Mouse (Mus musculus): ENCODE measurements around the gene Hip1r.
A peak's percentile ranks its signal among the peaks of the same experiment; 100 is the strongest.

Hip1r gene

DNA sequence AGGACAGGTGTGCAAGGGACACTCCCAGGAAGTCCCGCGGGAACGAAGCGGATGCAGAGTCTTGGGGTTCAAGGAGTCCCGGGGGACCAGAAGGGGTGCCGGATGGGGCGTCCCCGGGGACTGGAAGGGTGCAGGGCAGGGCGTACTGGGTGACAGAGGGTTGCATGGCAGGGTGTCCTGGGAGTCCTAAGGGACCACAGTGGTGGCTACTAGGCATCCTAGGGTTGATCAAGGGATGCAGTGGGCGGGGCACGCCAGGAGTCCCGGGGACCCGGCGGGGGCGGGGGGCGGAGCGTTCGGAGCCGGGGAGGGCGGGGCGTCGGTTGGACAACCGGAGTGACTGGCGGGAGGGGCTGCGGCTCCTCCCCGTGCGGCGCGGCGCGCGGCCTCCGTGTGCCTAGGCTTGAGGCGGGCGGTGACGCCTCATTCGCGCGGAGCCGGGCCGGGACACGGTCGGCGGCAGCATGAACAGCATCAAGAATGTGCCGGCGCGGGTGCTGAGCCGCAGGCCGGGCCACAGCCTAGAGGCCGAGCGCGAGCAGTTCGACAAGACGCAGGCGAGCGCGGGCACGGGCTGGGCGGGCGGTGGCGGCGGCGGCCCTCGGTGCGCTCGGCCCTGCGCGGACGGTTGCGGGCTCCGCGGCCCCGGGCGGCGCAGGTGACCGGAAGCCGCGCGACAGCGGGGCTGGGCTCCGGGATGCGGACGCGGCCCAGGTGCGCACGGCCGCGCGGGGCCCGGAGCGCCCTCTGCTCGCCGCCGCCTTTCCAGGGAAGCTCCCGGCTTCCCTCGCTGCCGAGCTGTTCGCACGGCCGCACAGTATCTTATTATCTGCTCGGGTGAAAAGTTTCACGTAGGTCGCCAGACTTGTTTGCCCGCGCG lies at the start of gene Hip1r:
TSS of gene Hip1r (plus strand) at position 330 of the 880 bp plus-strand sequence.
- peak; percentile 73 to 76 for DNase-seq (ENCODE audit: low spot score in 2 of 2)

DNA sequence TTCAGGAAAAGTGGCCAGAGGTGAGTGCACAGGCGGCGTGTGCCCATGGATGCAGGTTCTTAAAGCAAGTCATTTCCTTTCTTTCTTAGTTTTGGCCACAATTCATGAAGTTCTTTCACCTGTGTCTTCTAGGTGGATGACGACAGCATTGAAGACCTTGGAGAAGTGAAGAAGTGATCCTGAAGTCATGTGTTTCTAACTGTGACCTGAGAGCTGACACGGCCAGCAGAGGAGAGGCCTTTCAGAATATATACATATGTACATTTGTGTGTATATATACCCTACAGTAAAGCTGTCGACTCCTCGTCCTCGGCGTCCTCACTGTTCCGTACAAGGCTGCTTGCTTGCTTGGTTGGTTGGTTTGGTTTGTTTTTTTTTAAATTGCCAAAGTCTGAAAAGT lies 46.3 kb upstream of the Hip1r start, which contains the start of gene Gm43518:
TSS of gene Gm43518 (plus strand) at position 301 of the 400 bp plus-strand sequence.
- no peak for DNase-seq (ENCODE audit: low spot score in 2 of 2)

GRCm38 (mm10) chr5:123930508-123930989 lies 42.9 kb upstream of the Hip1r start, which contains the start of gene Ccdc62:
TSS of gene Ccdc62 (plus strand) at chr5:123930679.
- DNase-seq (ENCODE audit: low spot score in 2 of 2): peak; percentile 78 to 88

DNA sequence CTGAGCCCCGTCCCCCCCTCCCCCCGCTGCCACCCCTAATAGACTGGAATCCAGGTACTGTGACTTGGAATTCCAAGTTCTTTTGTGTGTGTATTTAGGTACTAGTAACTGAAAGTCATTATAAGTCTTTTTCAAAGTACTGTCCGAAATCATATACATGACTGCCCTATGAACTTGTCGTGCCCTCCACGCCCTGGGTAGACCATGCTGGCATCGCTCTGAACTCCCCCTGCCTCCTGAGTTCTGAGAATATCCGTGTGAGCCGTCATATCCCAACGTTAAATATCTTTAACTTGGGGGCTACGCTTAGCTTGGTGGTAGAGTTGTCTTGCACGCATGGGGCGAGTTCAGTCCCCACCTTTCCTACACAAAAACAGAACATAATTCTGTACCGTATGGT lies 42.3 kb upstream of the Hip1r start:
- DNase-seq (ENCODE audit: low spot score in 2 of 2): no peak

GRCm38 (mm10) chr5:123932927-123933326 lies 40.5 kb upstream of the Hip1r start:
- no peak for DNase-seq (ENCODE audit: low spot score in 2 of 2)

DNA sequence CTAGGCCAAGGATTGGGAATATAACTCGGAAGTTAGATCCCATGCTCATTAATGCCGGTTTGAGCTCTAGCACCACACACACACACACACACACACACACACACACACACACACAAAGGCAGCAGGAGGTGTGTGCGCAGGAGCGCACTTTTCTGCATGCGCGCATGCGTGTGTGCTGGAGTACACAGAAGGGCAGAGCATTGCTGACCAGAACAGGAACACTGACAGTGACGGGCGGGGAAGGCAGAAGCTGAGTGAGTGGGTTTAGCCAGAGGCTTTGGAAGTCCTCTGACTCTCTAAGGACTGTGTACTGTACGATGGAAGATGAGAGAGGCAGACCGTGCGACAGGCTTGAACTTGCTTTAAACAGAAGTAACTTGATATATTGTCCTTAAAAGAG lies 39.9 kb upstream of the Hip1r start:
- no peak for DNase-seq (ENCODE audit: low spot score in 2 of 2)

DNA sequence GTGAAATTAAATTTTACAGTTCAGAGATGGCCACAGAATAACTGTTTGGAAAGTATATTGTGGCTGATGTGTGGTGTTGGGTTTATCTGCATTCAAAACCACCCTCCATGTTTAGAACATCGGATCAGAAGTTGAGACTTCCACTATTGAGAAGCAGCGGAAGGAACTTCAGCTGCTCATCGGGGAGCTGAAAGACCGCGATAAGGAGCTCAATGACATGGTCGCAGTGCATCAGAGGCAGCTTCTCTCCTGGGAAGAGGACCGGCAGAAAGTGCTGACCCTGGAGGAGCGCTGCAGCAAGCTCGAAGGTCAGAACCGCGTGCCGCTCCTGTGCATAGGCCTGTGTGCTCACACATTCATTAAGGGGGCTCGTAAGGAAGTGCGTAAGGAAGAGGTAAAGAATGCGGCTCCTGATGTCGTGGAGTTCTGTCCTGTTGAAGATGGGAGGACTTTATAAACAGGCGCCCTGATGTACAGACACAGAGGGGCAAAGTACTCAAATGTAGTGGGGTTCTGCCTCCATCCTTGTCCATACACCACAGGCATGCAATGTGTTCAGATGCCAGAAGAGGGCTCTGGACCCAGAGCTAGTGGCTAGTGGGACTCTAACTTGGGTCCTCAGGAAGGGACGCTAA lies 39.4 kb upstream of the Hip1r start:
- DNase-seq (ENCODE audit: low spot score in 2 of 2): no peak

GRCm38 (mm10) chr5:123935931-123936330 lies 37.5 kb upstream of the Hip1r start:
- no peak for DNase-seq (ENCODE audit: low spot score in 2 of 2)

GRCm38 (mm10) chr5:123938479-123938878 lies 34.9 kb upstream of the Hip1r start:
- DNase-seq (ENCODE audit: low spot score in 2 of 2): no peak

GRCm38 (mm10) chr5:123946546-123946945 lies 26.9 kb upstream of the Hip1r start:
- no peak for DNase-seq (ENCODE audit: low spot score in 2 of 2)

DNA sequence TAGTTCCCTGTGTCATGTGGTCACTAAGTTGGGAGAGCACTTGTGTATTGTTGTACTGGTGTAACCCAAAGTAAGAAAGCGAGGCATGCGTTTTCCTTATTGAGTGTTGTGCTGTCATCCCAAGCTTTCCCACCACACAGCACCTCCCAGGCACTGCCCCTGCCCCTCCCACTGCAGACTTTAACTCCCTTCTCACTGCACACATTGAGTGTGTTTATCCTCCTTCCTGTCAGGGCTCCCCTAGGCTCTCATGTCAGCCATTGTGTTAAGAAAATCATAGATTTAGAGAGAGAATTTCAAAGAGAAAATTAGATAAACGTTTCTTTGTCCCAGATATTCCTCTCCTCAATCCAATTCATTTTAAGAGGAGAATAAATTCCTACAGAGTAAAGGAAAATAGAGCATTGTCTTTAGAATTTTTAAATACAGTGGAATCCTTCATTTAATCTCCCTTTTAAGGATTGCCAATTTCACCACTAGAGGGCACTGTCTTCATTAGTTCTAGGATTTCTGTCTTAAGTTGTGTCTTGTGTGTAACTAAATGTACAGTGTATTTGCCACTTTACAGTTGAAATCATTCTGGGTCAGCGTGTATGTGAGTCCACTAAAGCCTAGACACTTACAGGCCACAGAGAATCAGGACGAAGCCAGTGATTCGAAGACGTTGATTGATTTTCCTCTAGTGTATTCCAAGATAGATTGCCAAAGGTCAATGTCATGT lies 26.2 kb upstream of the Hip1r start:
- DNase-seq (ENCODE audit: low spot score in 2 of 2): no peak

DNA sequence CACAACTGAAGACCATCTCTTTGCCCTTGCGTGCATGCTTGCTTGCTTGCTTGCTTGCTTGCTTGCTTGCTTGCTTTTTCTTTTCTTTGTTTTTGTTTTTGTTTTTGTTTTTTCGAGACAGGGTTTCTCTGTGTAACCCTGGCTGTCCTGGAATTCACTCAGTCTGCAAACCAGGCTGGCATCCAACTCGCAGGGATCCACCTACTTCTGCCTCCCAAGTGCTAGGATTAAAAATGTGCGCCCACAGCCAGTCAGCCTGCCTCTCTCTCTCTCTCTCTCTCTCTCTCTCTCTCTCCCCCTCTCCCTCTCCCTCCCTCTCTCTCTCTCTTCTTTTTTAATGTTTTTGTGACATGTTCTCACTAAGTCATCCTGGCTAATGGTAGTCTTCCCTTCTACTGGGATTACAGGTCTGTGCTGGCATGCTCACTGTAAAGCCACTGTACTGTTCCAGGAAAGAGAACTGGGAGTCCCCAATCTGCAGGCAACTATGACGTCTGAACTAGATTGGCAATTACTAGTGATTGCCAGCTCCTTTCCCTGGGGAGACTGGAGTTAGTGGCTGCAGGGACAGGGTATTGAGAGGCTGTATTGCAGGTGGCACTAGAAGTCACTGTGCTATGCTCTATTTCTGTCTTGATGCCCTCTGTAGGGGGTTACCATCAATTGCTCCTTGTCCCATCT lies 20.9 kb upstream of the Hip1r start:
- no peak for DNase-seq (ENCODE audit: low spot score in 2 of 2)

- no peak for DNase-seq (ENCODE audit: low spot score in 2 of 2)
Observed at GRCm38 (mm10) chr5:123957213-123957612, 16.2 kb upstream of the Hip1r start.

- no peak for DNase-seq (ENCODE audit: low spot score in 2 of 2)
Observed at GRCm38 (mm10) chr5:123959018-123959417, 14.4 kb upstream of the Hip1r start.

GRCm38 (mm10) chr5:123960129-123960528 lies 13.3 kb upstream of the Hip1r start:
- peak in 1 of 2 experiments; percentile 65 for DNase-seq (ENCODE audit: low spot score in 2 of 2)

GRCm38 (mm10) chr5:123961046-123961445 lies 12.4 kb upstream of the Hip1r start:
- no peak for DNase-seq (ENCODE audit: low spot score in 2 of 2)

DNA sequence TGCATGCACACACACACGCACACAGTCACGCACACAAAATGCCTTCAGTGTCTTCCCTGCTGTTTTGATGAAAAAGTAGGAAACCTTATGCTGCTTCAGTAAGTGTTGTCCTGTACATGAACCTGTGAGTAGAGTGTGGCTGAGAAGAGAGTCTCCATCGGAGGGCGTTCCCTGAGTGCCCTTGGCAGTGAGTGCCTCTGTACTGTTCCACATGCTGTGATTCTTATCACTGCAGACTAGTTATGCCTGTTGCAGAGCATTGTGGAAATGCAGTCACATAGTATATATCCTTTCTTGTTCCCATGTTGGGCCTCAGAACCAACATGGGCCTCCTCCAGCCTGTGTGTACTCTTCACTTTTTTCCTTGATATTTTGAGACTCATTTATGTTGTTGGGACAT lies 9.2 kb upstream of the Hip1r start:
- no peak for DNase-seq (ENCODE audit: low spot score in 2 of 2)

GRCm38 (mm10) chr5:123966759-123967158 lies 6.7 kb upstream of the Hip1r start:
- DNase-seq (ENCODE audit: low spot score in 2 of 2): no peak

DNA sequence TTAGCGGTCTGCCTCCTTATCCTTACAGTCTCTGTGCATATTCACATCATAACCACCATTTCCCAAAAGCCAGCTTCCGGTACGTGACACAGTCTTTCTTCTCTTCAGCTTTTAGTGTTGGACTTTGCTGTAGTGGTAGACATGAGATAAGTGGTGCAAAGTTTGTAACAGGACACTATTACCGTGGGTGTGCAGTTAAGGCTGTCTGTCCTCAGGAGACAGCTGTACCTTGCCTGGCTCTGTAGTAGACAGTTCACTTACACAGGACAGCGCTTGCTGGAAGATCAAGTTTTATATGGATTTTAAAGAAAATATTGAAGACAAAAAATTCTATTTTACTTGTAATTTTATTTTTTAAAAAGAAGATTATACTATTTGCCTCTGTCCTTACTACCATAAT lies 5.0 kb upstream of the Hip1r start:
- no peak for DNase-seq (ENCODE audit: low spot score in 2 of 2)

- no peak for DNase-seq (ENCODE audit: low spot score in 2 of 2)
Observed at GRCm38 (mm10) chr5:123969216-123969615, 4.2 kb upstream of the Hip1r start.

GRCm38 (mm10) chr5:123970576-123970975 lies 2.9 kb upstream of the Hip1r start:
- DNase-seq (ENCODE audit: low spot score in 2 of 2): no peak

- DNase-seq (ENCODE audit: low spot score in 2 of 2): no peak
Observed at GRCm38 (mm10) chr5:123972453-123972852, 975 bp upstream of the Hip1r start.

Data from urinary bladder, adult 18-20 months (tissue).